Comparison of ENCODE assay signal across 15 mouse cellular contexts in genomic region chr11:99610089-99610488, GRCm38 (mm10). TPM values are rescaled to one million over a fixed set of nuclear protein-coding genes. Genes with fewer than 3 reads are reported as not detected.
DNase-seq lines count a peak whose midpoint lies in the region; TF ChIP-seq lines count a peak whose summit lies in the region.
"Not testable (repeated sequence)": the region's sequence is repeated elsewhere in the genome, so short reads cannot be mapped to it uniquely, and the experiment has no call there.
"Had no signal": no experiment of that assay in that cellular context is flagged by ENCODE, and none has a peak within 500 bp of the region (broad histone marks: within the 10 kb centered on the region; RNA-seq: fewer than 3 reads in every experiment).

Gm11937 (minus strand) TSS chr11:99610189.

- peak; percentile 4 for DNase-seq in heart, adult 11 months
- not testable (repeated sequence) for DNase-seq in layer of hippocampus, adult 2 months (ENCODE audit: low spot score in 2 of 2); left cerebral cortex, adult 2 months (ENCODE audit: extremely low spot score in 1 of 2, low spot score in 2 of 2)

- intact Hi-C loops in left cerebral cortex, adult 2 months (cut with DNase I), result not testable (repeated sequence)

- H3K4me3 ChIP-seq in layer of hippocampus, adult 2 months; left cerebral cortex, adult 2 months: not testable (repeated sequence)

- peak within 1 kb of the TSS; percentile 50 for H3K27ac ChIP-seq in layer of hippocampus, adult 2 months
- H3K27ac ChIP-seq in left cerebral cortex, adult 2 months, result peak within 1 kb of the TSS; percentile 53; the same call in 1 of the 2 replicates

- TF ChIP-seq CTCF in layer of hippocampus, adult 2 months (conservative IDR thresholded peaks at IDR 0.05); left cerebral cortex, adult 2 months (IDR thresholded peaks at IDR 0.05): not testable (repeated sequence)

RNA-seq across cellular contexts. Expression of gene Gm11937, which starts in this region (rescaled TPM):
- not detected for total RNA-seq in layer of hippocampus, adult 2 months (2021)
- not detected for total RNA-seq in left cerebral cortex, adult 2 months (2021)
- total RNA-seq: adrenal gland, adult 18-20 months; adrenal gland, adult 2 months; adrenal gland, adult 8-10 months; adrenal gland, postnatal 10 days; adrenal gland, postnatal 14 days; adrenal gland, postnatal 25 days; adrenal gland, postnatal 36 days; adrenal gland, postnatal 4 days; CH12.LX; ES-E14; G1E; MEL had no signal
